Mouse (Mus musculus) liver, adult 2 months (tissue): ENCODE data around the gene Olfr560. TPM values are rescaled to one million over a fixed set of nuclear protein-coding genes. Genes with fewer than 3 reads are reported as not detected.

Experiments
- DNase-seq: peaks from one replicate; pipeline ENCODE4 v3.0.0-alpha.2; 2011; ENCODE audit warnings: low read depth, low spot score; ENCODE audit errors: extremely low read depth
- H3K27ac ChIP-seq: fragments of 200-500 bp; replicated peaks from 2 replicates; pipeline ENCODE4 v1.5.1; 2012; ENCODE audit warnings: low read depth, mild to moderate bottlenecking, control low read depth, inconsistent platforms, low read length; ENCODE audit not compliant: insufficient read depth
- H3K27me3 ChIP-seq: fragments of 200-500 bp; 2 replicates; pipeline ENCODE4 v1.6.1; 2012; ENCODE audit warnings: mild to moderate bottlenecking, moderate library complexity, low read length, inconsistent platforms; ENCODE audit not compliant: control insufficient read depth, insufficient read depth
- H3K36me3 ChIP-seq: fragments of 200-500 bp; 2 replicates; pipeline ENCODE4 v1.6.1; 2012; ENCODE audit warnings: low read length, inconsistent platforms; ENCODE audit not compliant: control insufficient read depth, insufficient read depth
- H3K4me1 ChIP-seq: fragments of 200-500 bp; 2 replicates; pipeline ENCODE4 v1.6.1; 2011; ENCODE audit warnings: low read length; ENCODE audit not compliant: control insufficient read depth, insufficient read depth
- H3K4me3 ChIP-seq: fragments of 200-500 bp; 2 replicates; pipeline ENCODE4 v1.5.1; 2011; ENCODE audit warnings: low read depth, mild to moderate bottlenecking, control low read depth, low read length, moderate library complexity; ENCODE audit not compliant: insufficient read depth
- H3K79me2 ChIP-seq: fragments of 200-500 bp; 2 replicates; pipeline ENCODE4 v1.6.1; 2012; ENCODE audit warnings: inconsistent platforms, mild to moderate bottlenecking, low read length, moderate library complexity; ENCODE audit not compliant: control insufficient read depth, insufficient read depth
- H3K9ac ChIP-seq: fragments of 200-500 bp; 2 replicates; pipeline ENCODE4 v1.6.1; 2012; ENCODE audit warnings: low read depth, mild to moderate bottlenecking, control low read depth, inconsistent platforms, low read length
- CTCF ChIP-seq: fragments of 200-500 bp; IDR thresholded peaks from 2 replicates; pipeline ENCODE4 v1.5.1; 2011; ENCODE audit warnings: low read depth, low read length, control low read depth
- POLR2A ChIP-seq: fragments of 200-500 bp; IDR thresholded peaks from 2 replicates; pipeline ENCODE4 v1.6.1; 2011; ENCODE audit warnings: low read length, control low read depth; ENCODE audit not compliant: insufficient read depth; ENCODE audit errors: extremely low read depth
- WGBS: fragments of 180-500 bp; shearing (Covaris S2); methylation state at CpG from one replicate; pipeline ENCODE4 v1.1.7; 2018; 5-methylcytosine and 5-hydroxymethylcytosine counted together
- polyA plus RNA-seq: library from polyadenylated mRNA; depleted of rRNA; stranded (reverse); fragments of >200 nt; gene quantifications from 2 replicates; pipeline ENCODE4 v1.2.3, GENCODE M21; 2012; rRNA removed
- total RNA-seq: library from RNA; depleted of rRNA; stranded (reverse); fragments of >200 nt; gene quantifications from 2 replicates; pipeline ENCODE4 v1.2.3, GENCODE M21; 2014; rRNA removed

Gene Olfr560
- total and polyA plus RNA-seq, 2 experiments = not detected

DNA sequence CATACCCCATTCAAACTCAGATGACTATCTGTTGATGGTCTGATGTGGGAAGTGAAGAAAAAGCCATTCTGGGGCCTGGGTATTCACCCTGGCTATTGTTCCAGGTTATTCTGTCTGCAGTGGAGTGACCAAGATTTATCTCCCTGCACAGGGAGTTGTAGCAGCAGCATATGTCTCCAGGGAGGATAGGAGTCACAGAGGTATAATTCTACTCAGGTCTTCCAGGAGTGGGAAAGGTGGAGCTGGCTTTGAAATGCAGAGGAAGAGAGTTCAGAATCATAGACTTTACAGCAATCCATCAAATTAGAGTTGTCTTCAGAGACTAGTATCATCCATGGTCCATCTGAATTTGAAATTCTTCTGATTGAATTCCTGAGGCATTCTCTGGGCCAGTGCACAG is 31.8 kb downstream of the Olfr560 start, which contains the start of gene Olfr559:
TSS of gene Olfr559 (minus strand) at position 101 of the 400 bp plus-strand sequence.
- no peak for DNase-seq
- no peak within 1 kb of the TSS for H3K9ac ChIP-seq
- no peak for TF ChIP-seq CTCF
- no peak for TF ChIP-seq POLR2A
- no peaks in the 10 kb centered on the region for H3K79me2 ChIP-seq
- H3K4me3 ChIP-seq = no peak within 1 kb of the TSS
- H3K27ac ChIP-seq = no peak within 1 kb of the TSS
- no peaks in the 10 kb centered on the region for H3K4me1 ChIP-seq
- no peaks in the 10 kb centered on the region for H3K36me3 ChIP-seq
- H3K27me3 ChIP-seq = no peaks in the 10 kb centered on the region

DNA sequence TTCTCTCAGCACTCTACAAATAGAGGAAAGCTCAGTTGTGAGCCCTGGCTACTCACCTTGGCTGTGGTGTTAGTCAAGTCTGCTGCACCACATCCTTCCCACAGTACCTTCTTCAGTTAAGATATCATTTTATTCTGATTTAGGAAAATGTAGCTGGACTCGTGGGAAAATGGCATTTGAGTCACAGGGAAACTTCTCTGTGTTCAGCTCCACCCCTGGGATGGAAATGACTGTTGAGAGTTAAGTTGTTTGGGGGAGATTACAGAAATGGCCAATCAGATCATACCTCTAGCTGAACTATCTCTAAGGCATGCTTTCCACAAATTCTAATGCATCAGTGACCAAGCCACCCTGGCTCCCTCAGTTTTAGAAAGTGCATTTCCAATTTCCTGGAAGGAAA is 40.2 kb downstream of the Olfr560 start, which contains the start of gene Olfr33:
TSS of gene Olfr33 (minus strand) at position 101 of the 400 bp plus-strand sequence.
- Histone ChIP-seq H3K4me1 (no peaks in the 10 kb centered on the region), H3K9ac (no peak within 1 kb of the TSS), H3K36me3 (no peaks in the 10 kb centered on the region), H3K27ac (no peak within 1 kb of the TSS), H3K27me3 (no peaks in the 10 kb centered on the region), H3K4me3 (no peak within 1 kb of the TSS), H3K79me2 (no peaks in the 10 kb centered on the region)
- DNase-seq = no peak
- TF ChIP-seq CTCF (no peak), POLR2A (no peak)
- 22% methylated on average over 1 of the region's 1 CpGs for WGBS

- H3K36me3 ChIP-seq = no peaks in the 10 kb centered on the region
- H3K4me1 ChIP-seq = no peaks in the 10 kb centered on the region
- no peak within 1 kb of the TSS for H3K27ac ChIP-seq
- TF ChIP-seq CTCF (no peak), POLR2A (no peak)
- H3K27me3 ChIP-seq = peaks cover under 1% of the 10 kb centered on the region; the same call in 1 of the 2 replicates
- H3K79me2 ChIP-seq = no peaks in the 10 kb centered on the region
- no peak for DNase-seq
- no peak within 1 kb of the TSS for H3K4me3 ChIP-seq
- H3K9ac ChIP-seq = no peak within 1 kb of the TSS
Observed at GRCm38 (mm10) chr7:102701915-102702314, 57.3 kb downstream of the Olfr560 start, which contains the start of gene Olfr558. Gene Olfr558, plus strand, starts transcription at chr7:102702215.

Other genes with a start within 250 kb of the Olfr560 start
Only the 30 nearest of the 31 such genes appear.
- not detected in 2 replicates for gene Olfr547, start 224.6 kb downstream of the Olfr560 start, total RNA-seq
- gene Olfr547, start 224.6 kb downstream of the Olfr560 start, polyA plus RNA-seq = not detected in 2 replicates
- gene Olfr548-ps1, start 218.5 kb downstream of the Olfr560 start, total RNA-seq = not detected in 2 replicates
- gene Olfr548-ps1, start 218.5 kb downstream of the Olfr560 start, polyA plus RNA-seq = not detected in 2 replicates
- not detected in 2 replicates for gene Olfr549, start 209.5 kb downstream of the Olfr560 start, total RNA-seq
- gene Olfr549, start 209.5 kb downstream of the Olfr560 start, polyA plus RNA-seq = not detected in 2 replicates
- 8.3 and 10.1 TPM in 2 replicates for gene Trim21, start 193.9 kb downstream of the Olfr560 start, total RNA-seq
- 3.0 and 3.6 TPM in 2 replicates for gene Trim21, start 193.9 kb downstream of the Olfr560 start, polyA plus RNA-seq
- gene Olfr550, start 187.9 kb downstream of the Olfr560 start, total RNA-seq = not detected in 2 replicates
- gene Olfr550, start 187.9 kb downstream of the Olfr560 start, polyA plus RNA-seq = not detected in 2 replicates
- gene Olfr551, start 167.5 kb downstream of the Olfr560 start, total RNA-seq = not detected in 2 replicates
- gene Olfr551, start 167.5 kb downstream of the Olfr560 start, polyA plus RNA-seq = not detected in 2 replicates
- not detected in 2 replicates for gene Olfr552, start 161.6 kb downstream of the Olfr560 start, total RNA-seq
- gene Olfr552, start 161.6 kb downstream of the Olfr560 start, polyA plus RNA-seq = not detected in 2 replicates
- not detected in 2 replicates for gene Olfr553, start 141.1 kb downstream of the Olfr560 start, total RNA-seq
- not detected in 2 replicates for gene Olfr553, start 141.1 kb downstream of the Olfr560 start, polyA plus RNA-seq
- not detected in 2 replicates for gene Olfr554, start 120.9 kb downstream of the Olfr560 start, total RNA-seq
- not detected in 2 replicates for gene Olfr554, start 120.9 kb downstream of the Olfr560 start, polyA plus RNA-seq
- gene Olfr555, start 100.5 kb downstream of the Olfr560 start, total RNA-seq = not detected in 2 replicates
- not detected in 2 replicates for gene Olfr555, start 100.5 kb downstream of the Olfr560 start, polyA plus RNA-seq
- not detected in 2 replicates for gene Olfr556, start 94.5 kb downstream of the Olfr560 start, total RNA-seq
- not detected in 2 replicates for gene Olfr556, start 94.5 kb downstream of the Olfr560 start, polyA plus RNA-seq
- 2.3 and 3.0 TPM in 2 replicates for gene Trim68, start 72.0 kb downstream of the Olfr560 start, total RNA-seq
- gene Trim68, start 72.0 kb downstream of the Olfr560 start, polyA plus RNA-seq = 2.7 and 4.7 TPM in 2 replicates
- not detected in 2 replicates for gene Olfr557, start 63.5 kb downstream of the Olfr560 start, total RNA-seq
- not detected in 2 replicates for gene Olfr557, start 63.5 kb downstream of the Olfr560 start, polyA plus RNA-seq
- gene Olfr558, start 57.2 kb downstream of the Olfr560 start, total RNA-seq = 0.07 TPM in 1 of 2 replicates, not detected in the other
- gene Olfr558, start 57.2 kb downstream of the Olfr560 start, polyA plus RNA-seq = 0.02 TPM in 2 replicates
- gene Olfr33, start 40.3 kb downstream of the Olfr560 start, total RNA-seq = not detected in 2 replicates
- not detected in 2 replicates for gene Olfr33, start 40.3 kb downstream of the Olfr560 start, polyA plus RNA-seq
- not detected in 2 replicates for gene Olfr559, start 31.9 kb downstream of the Olfr560 start, total RNA-seq
- not detected in 2 replicates for gene Olfr559, start 31.9 kb downstream of the Olfr560 start, polyA plus RNA-seq
- 0.09 TPM in 1 of 2 replicates, not detected in the other for gene Olfr78, start 105 bp upstream of the Olfr560 start, total RNA-seq
- gene Olfr78, start 105 bp upstream of the Olfr560 start, polyA plus RNA-seq = not detected in 2 replicates
- gene Olfr561, start 11.9 kb upstream of the Olfr560 start, total RNA-seq = not detected in 2 replicates
- gene Olfr561, start 11.9 kb upstream of the Olfr560 start, polyA plus RNA-seq = not detected in 2 replicates
- not detected in 2 replicates for gene Olfr564, start 44.1 kb upstream of the Olfr560 start, total RNA-seq
- not detected in 2 replicates for gene Olfr564, start 44.1 kb upstream of the Olfr560 start, polyA plus RNA-seq
- gene Olfr566, start 99.4 kb upstream of the Olfr560 start, total RNA-seq = not detected in 2 replicates
- gene Olfr566, start 99.4 kb upstream of the Olfr560 start, polyA plus RNA-seq = not detected in 2 replicates
- not detected in 2 replicates for gene Olfr568, start 117.8 kb upstream of the Olfr560 start, total RNA-seq
- gene Olfr568, start 117.8 kb upstream of the Olfr560 start, polyA plus RNA-seq = not detected in 2 replicates
- gene Olfr569, start 131.5 kb upstream of the Olfr560 start, total RNA-seq = not detected in 2 replicates
- gene Olfr569, start 131.5 kb upstream of the Olfr560 start, polyA plus RNA-seq = not detected in 2 replicates
- not detected in 2 replicates for gene Olfr570, start 135.2 kb upstream of the Olfr560 start, total RNA-seq
- gene Olfr570, start 135.2 kb upstream of the Olfr560 start, polyA plus RNA-seq = not detected in 2 replicates
- gene Olfr571, start 158.2 kb upstream of the Olfr560 start, total RNA-seq = not detected in 2 replicates
- gene Olfr571, start 158.2 kb upstream of the Olfr560 start, polyA plus RNA-seq = not detected in 2 replicates
- not detected in 2 replicates for gene Olfr572, start 165.0 kb upstream of the Olfr560 start, total RNA-seq
- gene Olfr572, start 165.0 kb upstream of the Olfr560 start, polyA plus RNA-seq = not detected in 2 replicates
- gene Olfr573-ps1, start 183.2 kb upstream of the Olfr560 start, total RNA-seq = not detected in 2 replicates
- not detected in 2 replicates for gene Olfr573-ps1, start 183.2 kb upstream of the Olfr560 start, polyA plus RNA-seq
- gene Olfr574, start 189.1 kb upstream of the Olfr560 start, total RNA-seq = not detected in 2 replicates
- gene Olfr574, start 189.1 kb upstream of the Olfr560 start, polyA plus RNA-seq = not detected in 2 replicates
- not detected in 2 replicates for gene Olfr575, start 199.4 kb upstream of the Olfr560 start, total RNA-seq
- gene Olfr575, start 199.4 kb upstream of the Olfr560 start, polyA plus RNA-seq = not detected in 2 replicates
- gene Olfr576, start 203.3 kb upstream of the Olfr560 start, total RNA-seq = not detected in 2 replicates
- not detected in 2 replicates for gene Olfr576, start 203.3 kb upstream of the Olfr560 start, polyA plus RNA-seq
- gene Olfr577, start 216.6 kb upstream of the Olfr560 start, total RNA-seq = not detected in 2 replicates
- gene Olfr577, start 216.6 kb upstream of the Olfr560 start, polyA plus RNA-seq = not detected in 2 replicates